Mouse (Mus musculus): ENCODE measurements at regions not wholly inside any gene's neighbourhood (a gene's known extent, or its start where the extent isn't known, plus 50 kb on each side); places are given as distances from the start of the nearest gene placed in this dataset.
A peak's percentile ranks its signal among the peaks of the same experiment; 100 is the strongest.
"Not testable (repeated sequence)": the region's sequence is repeated elsewhere in the genome, so short reads cannot be mapped to it uniquely, and the experiment has no call there.

- DNase-seq = not testable (repeated sequence)
These were observed 1137.7 kb upstream of the Zfp386 start for GRCm38 (mm10) chr12:114909799-114910198.

DNA sequence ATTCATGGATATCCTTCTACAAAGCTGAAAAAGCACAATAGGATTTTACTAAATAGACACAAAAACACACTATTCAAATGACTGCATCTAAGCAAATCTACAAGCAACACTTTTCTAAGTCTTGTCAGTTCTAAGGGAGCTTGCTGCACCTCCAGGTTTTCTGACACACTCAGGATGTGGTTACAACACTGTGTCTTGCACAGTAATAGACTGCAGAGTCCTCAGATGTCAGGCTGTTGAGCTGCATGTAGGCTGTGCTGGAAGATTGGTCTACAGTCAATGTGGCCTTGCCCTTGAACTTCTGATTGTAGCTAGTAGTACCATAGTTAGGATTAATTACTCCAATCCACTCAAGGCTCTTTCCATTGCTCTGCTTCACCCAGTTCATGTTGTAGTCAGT, 1133.1 kb upstream of the Zfp386 start:
- DNase-seq = not testable (repeated sequence)

- DNase-seq = no peak
These were observed 1119.8 kb upstream of the Zfp386 start for GRCm38 (mm10) chr12:114927691-114928090.

GRCm38 (mm10) chr12:114932158-114932557, 1115.4 kb upstream of the Zfp386 start:
- DNase-seq = no peak

GRCm38 (mm10) chr12:114932669-114933068, 1114.9 kb upstream of the Zfp386 start:
- no peak for DNase-seq

DNA sequence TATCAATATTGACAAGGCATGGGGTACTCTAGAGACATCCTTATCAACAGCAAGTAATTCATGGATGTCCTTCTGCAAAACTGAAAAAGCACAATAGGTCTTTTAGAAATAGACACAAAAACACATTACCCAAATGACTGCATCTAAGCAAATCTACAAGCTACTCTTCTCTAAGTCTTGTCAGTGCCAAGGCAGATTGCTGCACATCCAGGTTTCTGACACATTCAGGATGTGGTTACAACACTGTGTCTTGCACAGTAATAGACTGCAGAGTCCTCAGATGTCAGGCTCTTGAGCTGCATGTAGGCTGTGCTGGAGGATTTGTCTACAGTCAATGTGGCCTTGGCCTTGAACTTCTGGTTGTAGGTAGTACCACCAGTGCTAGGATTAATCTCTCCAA, 1110.7 kb upstream of the Zfp386 start:
- DNase-seq = not testable (repeated sequence)

- DNase-seq = no peak
These were observed 1107.9 kb upstream of the Zfp386 start for GRCm38 (mm10) chr12:114939576-114939975.

DNA sequence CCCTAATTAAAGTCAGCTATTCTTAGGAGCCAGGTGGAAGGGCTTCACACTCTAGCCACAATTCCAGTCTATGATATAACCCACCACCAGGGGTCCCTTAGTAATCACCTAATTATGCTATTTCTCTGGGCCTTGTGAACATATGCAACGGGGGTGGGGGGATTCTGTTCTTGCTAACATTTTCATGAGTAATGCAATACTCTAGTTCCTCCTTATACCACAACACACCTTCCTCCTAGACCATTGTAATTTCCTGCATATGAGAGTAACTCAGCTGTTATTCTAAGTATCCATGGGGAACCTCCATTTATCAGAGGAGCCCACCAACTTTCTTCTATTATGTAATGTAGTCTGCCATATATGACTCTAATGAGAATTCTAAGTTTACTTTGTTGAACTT, 1085.4 kb upstream of the Zfp386 start:
- no peak for DNase-seq

GRCm38 (mm10) chr12:114964251-114964650, 1083.3 kb upstream of the Zfp386 start:
- not testable (repeated sequence) for DNase-seq

DNA sequence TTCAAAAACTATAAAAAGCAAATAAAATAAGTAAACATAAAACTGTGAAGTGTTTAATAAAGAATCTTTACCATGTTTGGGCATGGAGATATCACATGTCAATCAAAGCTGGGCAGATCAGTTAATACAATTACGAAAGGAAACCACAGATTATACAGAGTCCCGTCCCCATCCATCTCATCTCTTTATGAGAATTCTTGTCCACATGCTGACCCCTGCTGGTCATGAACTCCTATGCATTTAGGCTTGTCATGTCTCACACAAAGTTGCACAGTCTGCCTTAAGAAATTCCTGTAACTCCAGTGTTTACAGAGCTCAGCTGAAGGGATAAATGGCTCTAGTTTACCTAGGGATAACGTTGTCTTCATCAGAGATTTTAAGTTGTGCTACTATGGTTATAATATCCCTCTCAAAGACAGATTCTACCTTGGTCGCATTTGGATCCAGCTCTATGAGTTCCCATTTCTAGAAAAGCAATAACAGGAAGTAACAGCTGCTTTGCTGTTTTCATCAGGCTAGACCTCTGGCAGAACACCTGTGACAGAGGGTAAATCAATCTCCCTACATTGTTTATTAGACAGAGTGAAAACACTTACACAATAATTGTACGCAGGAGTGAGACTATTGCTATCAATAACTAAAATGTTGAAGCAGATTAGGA, 1065.9 kb upstream of the Zfp386 start:
- peak; percentile 1 for DNase-seq

DNA sequence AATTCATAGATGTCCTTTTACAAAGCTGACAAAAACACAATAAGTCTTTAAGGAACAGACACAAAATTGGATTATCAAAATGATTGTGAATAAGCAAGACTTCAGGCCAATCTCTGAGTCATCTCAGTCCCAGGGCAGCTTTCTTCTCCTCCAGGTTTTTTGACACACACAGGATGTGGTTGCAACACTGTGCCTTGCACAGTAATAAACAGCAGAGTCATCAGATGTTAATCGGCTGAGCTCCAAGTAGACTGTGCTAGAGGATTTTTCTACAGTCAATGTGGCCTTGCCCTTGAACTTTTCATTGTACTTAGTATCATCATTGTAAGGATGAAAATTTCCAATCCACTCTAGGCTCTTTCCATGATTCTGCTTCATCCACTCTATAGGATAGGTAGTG, 1056.6 kb upstream of the Zfp386 start:
- no peak for DNase-seq

DNA sequence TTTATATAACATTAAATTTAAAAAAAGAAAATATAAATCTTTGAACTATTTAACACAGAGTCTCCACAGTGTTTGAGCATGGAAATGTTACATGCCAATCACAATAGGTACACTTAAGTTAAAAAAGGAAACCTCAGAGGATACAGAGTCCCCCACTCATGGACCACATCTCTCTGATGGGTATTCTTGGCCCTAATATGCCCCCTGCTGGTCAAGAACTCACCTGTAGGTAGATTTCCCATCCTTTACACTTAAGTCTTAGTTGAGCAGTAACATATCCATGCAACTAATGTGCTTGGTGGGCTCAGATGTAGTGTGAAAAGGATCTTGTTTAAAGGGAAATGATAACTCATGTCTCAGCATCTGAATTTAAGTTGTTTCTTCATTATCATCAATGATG, 1050.7 kb upstream of the Zfp386 start:
- no peak for DNase-seq

DNA sequence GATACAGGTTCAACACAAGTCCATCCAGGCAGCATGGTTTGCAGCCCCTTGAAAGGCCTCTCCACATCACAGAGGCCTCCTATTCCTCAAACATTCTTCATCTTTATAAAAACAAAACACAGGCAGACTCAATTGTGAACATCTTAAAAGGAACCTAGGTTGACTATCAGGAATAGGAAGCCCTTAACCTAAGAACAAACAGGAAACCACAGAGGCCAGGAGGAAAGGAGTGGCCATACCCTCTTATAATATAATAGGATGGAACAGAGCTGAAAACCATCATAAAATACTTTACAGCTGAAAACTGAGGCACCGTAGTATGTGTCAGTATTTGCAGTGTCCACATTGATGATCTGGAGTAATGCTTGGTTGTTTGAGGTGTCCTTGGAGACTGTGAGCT, 1044.4 kb upstream of the Zfp386 start:
- no peak for DNase-seq

DNA sequence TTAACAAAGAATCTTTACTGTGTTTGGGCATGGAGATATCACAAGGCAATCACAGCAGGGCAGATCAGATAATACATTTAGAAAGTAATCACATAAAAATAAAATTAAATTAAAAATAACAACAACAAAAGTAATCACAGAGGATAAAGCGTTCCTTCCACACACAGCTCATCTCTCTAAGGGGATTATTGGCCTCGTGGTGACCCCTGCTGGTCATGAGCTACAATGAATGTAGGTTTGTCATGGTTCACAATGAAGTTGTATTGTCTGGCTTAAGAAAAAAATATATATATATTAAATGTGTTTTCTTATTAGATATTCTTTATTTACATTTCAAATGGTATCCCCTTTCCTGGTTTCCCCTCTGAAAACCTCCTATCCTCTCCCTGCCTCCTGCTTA, 1039.1 kb upstream of the Zfp386 start:
- no peak for DNase-seq

DNA sequence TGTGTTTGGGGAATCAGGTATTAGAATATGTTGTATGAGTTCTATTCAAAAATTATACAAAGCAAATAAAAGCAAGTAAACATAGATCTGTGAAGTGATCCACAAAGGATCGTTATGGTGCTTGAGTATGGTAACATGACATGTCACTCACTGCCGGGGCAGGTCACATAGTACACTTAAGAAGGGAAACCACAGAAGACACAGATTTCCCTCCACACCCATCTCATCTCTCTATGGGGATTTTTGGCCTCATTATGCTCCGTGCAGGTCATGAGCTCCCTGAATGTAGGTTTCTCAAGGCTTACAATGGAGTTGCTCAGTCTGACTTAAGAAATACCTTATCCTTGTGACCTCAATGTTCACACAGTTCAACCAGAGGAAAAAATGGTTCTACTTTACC, 1034.8 kb upstream of the Zfp386 start:
- no peak for DNase-seq

DNA sequence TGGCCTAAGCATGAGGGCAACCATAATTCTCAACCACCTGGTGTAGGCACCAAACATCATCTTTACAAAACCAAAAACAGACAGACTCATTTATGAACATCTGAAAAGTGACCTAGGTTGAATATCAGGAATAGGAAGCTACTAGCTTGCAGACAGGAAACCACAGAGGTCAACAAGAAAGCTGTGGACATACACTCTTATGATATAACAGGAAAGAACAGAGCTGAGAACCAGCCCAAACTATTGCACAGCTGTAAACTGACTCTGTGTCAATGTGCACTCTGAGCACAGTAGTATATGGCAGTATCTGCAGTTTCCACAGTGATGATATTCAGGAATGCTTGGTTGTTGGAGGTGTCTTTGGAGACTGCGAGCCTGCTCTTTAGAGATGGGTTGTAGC, 1023.8 kb upstream of the Zfp386 start:
- no peak for DNase-seq

DNA sequence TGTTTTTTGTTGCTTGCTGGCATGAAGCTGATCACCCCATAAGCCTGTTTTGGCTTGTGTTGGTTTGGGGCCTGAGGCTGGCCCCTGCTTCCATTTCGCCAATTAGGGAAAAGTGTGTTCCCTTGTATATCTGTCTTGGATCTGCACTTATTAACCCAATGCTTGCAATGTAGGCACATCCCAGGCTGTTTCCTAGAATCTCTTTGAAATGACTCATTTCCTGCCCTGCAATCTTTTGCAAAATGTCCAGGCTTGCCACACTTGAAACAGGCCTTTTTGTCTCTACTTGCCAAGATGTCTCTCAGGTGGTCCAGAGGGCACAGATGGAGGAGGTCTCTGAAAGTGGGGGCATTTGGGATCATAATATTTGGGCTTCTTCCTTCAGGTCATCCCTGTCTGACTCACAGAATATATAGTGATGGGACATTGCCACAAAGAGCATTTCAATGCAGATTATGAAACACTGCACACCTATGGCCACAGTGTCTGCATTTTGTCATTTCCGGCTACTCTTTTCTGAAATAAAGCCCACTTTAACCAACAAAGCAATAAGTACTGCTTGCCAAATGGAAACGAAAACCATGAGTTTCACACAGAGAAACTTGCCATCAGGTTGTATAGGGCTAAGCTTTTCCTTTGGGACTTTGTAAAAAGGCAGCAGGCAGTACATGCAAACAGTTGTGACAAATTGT, 1012.9 kb upstream of the Zfp386 start:
- no peak for DNase-seq

DNA sequence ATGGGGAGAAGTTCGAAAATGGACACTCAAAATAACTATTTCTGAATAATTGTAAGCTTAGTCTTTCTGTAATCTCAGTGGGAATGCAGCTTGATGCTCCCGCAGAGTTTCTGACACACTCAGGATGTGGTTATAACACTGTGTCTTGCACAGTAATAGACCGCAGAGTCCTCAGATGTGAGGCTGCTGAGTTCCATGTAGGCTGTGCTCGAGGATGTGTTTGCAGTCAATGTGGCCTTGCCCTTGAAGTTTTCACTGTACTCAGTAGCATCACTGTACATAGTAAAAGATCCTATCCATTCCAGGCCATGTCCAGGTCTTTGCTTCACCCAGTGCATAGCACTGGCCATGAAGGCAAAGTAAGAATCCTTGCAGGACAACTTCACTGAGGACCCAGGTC, 992.4 kb upstream of the Zfp386 start:
- DNase-seq = no peak

DNA sequence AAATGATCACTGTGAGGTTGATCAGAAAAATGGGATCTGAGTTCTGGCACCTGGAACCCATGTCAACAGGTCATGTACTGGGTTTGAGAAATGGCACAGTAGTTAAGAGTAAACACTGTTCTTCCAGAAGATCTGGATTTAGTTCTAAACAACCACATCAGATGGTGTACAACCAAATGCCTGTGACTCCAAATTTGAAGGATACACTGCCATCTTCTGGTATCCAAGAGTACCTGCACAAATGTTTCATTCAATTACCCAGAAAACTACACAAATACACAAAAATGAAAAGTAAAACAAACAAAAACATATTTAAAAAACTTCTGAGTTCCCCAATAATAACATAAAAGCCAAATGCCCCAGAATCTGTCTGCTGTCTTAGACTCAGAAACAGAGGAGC, 987.6 kb upstream of the Zfp386 start:
- not testable (repeated sequence) for DNase-seq

DNA sequence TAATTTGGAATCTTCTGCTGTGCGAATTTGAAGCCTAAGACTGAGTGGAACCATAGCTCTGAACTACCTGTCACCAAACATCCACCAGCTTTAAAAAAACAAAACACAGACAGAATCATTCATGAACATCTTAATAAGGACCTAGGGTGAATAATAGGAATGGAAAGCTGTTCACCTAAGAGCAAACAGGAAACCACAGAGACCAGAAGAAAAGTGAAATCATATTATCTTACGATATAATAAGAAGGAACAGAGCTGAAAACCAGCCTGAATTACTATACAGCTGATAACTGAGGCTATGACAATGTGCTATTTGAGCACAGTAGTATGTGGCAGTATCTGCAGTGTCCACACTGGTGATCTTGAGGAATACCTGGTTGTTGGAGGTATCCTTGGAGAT, 980.3 kb upstream of the Zfp386 start:
- no peak for DNase-seq

DNA sequence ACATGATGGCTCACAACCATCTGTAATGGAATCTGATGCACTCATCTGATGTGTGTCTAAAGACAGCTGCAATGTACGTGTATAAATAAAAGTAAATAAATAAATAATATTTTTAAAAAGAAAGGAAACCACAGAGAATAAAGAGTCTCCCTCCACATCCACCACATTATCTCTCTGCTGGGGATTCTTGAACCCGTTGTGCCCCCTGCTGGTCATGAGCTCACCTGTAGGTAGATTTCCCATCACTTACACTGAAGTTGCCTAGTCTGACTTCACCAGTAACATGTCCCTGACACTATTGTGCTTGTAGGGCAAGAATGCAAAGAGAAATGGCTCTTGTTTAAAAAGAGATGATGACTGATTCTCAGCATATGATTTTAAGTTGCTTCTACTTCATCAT, 956.1 kb upstream of the Zfp386 start:
- not testable (repeated sequence) for DNase-seq

DNA sequence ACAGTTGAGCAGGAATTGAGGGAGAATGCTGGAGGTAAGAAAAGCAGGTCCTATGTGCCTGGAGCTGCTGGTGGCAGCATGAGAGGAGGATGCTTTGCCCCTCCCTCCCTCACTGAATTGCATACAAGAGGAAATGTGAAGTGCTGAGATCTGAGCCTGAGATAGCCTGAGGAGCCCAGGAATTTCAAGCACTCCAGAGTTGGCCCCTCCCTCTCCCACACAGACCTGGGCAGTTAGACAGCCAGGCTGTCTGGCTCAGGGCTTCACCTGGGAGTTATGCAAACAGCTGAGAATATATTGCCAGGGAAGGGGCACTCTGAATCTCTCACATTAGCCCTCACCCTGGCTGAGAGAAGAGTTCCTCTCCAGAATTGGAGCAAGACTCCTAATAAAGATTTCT, 937.8 kb upstream of the Zfp386 start:
- no peak for DNase-seq

- not testable (repeated sequence) for DNase-seq
These were observed 928.2 kb upstream of the Zfp386 start for GRCm38 (mm10) chr12:115119134-115119826.

DNA sequence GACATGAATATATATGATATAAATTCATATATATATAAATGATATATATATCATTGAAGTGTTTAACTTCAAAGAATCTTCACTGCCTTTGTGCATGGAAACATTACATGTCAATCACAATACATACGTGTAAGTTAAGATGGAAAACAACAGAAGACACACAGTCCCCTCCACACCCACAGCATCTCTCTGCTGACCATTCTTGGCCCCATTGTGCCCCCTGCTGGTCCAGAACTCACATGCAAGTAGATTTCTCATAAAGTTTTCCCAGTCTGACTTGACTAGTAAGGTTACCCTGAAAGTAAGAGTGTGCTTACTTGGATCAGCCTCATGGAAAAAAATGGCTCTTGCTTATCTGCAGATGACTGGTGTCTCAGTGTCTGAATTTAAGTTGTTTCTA, 926.3 kb upstream of the Zfp386 start:
- DNase-seq = no peak
